Mouse (Mus musculus) natural killer cell, adult 2 months (primary cell): ENCODE measurements around the gene Sema5a.

Experiments
- DNase-seq, 2 experiments: peaks; one replicate each; pipeline ENCODE4 v3.0.0; 2022; ENCODE audit warnings: low spot score in 2 of 2

Sema5a gene

GRCm38 (mm10) chr15:32247281-32247680 is 2.7 kb downstream of the Sema5a start:
- no peak for DNase-seq

- no peak for DNase-seq
Measured at GRCm38 (mm10) chr15:32254806-32255205, 10.2 kb downstream of the Sema5a start.

GRCm38 (mm10) chr15:32257340-32257739 is 12.7 kb downstream of the Sema5a start:
- DNase-seq = no peak

GRCm38 (mm10) chr15:32257886-32258319 is 13.3 kb downstream of the Sema5a start:
- no peak for DNase-seq

GRCm38 (mm10) chr15:32259362-32260096 is 14.9 kb downstream of the Sema5a start:
- no peak for DNase-seq

GRCm38 (mm10) chr15:32260942-32261341 is 16.3 kb downstream of the Sema5a start:
- DNase-seq = no peak

- DNase-seq = no peak
Measured at GRCm38 (mm10) chr15:32263651-32264050, 19.0 kb downstream of the Sema5a start.

GRCm38 (mm10) chr15:32264822-32265377 is 20.3 kb downstream of the Sema5a start:
- no peak for DNase-seq

- no peak for DNase-seq
Measured at GRCm38 (mm10) chr15:32265378-32265934, 20.8 kb downstream of the Sema5a start.

GRCm38 (mm10) chr15:32266122-32266820 is 21.7 kb downstream of the Sema5a start:
- DNase-seq = no peak

GRCm38 (mm10) chr15:32270106-32270505 is 25.5 kb downstream of the Sema5a start:
- DNase-seq = no peak

- no peak for DNase-seq
Measured at GRCm38 (mm10) chr15:32273925-32274324, 29.3 kb downstream of the Sema5a start.

GRCm38 (mm10) chr15:32275020-32275419 is 30.4 kb downstream of the Sema5a start:
- DNase-seq = no peak

- no peak for DNase-seq
Measured at GRCm38 (mm10) chr15:32278600-32278999, 34.0 kb downstream of the Sema5a start.

GRCm38 (mm10) chr15:32281374-32281773 is 36.8 kb downstream of the Sema5a start:
- no peak for DNase-seq

- DNase-seq = no peak
Measured at GRCm38 (mm10) chr15:32284688-32285087, 40.1 kb downstream of the Sema5a start.

- DNase-seq = no peak
Measured at GRCm38 (mm10) chr15:32286296-32286695, 41.7 kb downstream of the Sema5a start.

GRCm38 (mm10) chr15:32288480-32288879 is 43.9 kb downstream of the Sema5a start:
- DNase-seq = no peak

- DNase-seq = no peak
Measured at GRCm38 (mm10) chr15:32291000-32291399, 46.4 kb downstream of the Sema5a start.

GRCm38 (mm10) chr15:32296523-32296922 is 51.9 kb downstream of the Sema5a start:
- DNase-seq = no peak

GRCm38 (mm10) chr15:32297266-32297665 is 52.7 kb downstream of the Sema5a start:
- DNase-seq = no peak

GRCm38 (mm10) chr15:32298525-32298924 is 53.9 kb downstream of the Sema5a start:
- DNase-seq = no peak

- DNase-seq = no peak
Measured at GRCm38 (mm10) chr15:32300991-32301390, 56.4 kb downstream of the Sema5a start.
